ENCODE assay signal across 27 mouse cellular contexts in genomic region chrX:145090360-145090759, GRCm38 (mm10).
"Had no signal": no experiment of that assay in that cellular context is flagged by ENCODE, and none has a peak within 500 bp of the region (broad histone marks: within the 10 kb centered on the region; RNA-seq: fewer than 3 reads in every experiment).

No protein-coding gene starts in this region.

- H3K27me3 ChIP-seq: heart, embryonic 13.5 days; heart, embryonic 15.5 days; hindbrain, embryonic 12.5 days; intestine, embryonic 15.5 days; limb, embryonic 13.5 days; limb, embryonic 15.5 days; liver, embryonic 12.5 days had no signal

- DNase-seq: gastrocnemius, adult 2 months; gastrocnemius, postnatal 10 days; gastrocnemius, postnatal 25 days; heart, adult 11 months; heart, adult 2 months; heart, postnatal 14 days; heart, postnatal 36 days; kidney, adult 18-20 months; kidney, adult 8-10 months; kidney, postnatal 10 days; kidney, postnatal 25 days; kidney, postnatal 4 days had no signal

- H3K9ac ChIP-seq: heart, embryonic 13.5 days; heart, embryonic 15.5 days; hindbrain, embryonic 12.5 days; hindbrain, embryonic 14.5 days; intestine, embryonic 15.5 days; limb, embryonic 13.5 days; limb, embryonic 15.5 days; liver, embryonic 12.5 days; liver, embryonic 14.5 days had no signal

- H3K4me3 ChIP-seq: gastrocnemius, adult 2 months; heart, adult 2 months; heart, embryonic 13.5 days; heart, embryonic 15.5 days; hindbrain, embryonic 10.5 days; hindbrain, embryonic 12.5 days; intestine, embryonic 15.5 days; layer of hippocampus, adult 2 months; left cerebral cortex, adult 2 months; limb, embryonic 13.5 days; limb, embryonic 15.5 days; liver, embryonic 12.5 days had no signal

- H3K27ac ChIP-seq: gastrocnemius, adult 2 months; heart, adult 2 months; heart, embryonic 13.5 days; heart, embryonic 15.5 days; hindbrain, embryonic 10.5 days; hindbrain, embryonic 12.5 days; hindbrain, embryonic 14.5 days; intestine, embryonic 15.5 days; layer of hippocampus, adult 2 months; left cerebral cortex, adult 2 months; limb, embryonic 13.5 days; limb, embryonic 15.5 days; liver, embryonic 12.5 days; liver, embryonic 14.5 days had no signal

- H3K4me1 ChIP-seq: heart, embryonic 13.5 days; heart, embryonic 15.5 days; hindbrain, embryonic 10.5 days; hindbrain, embryonic 12.5 days; intestine, embryonic 15.5 days; limb, embryonic 13.5 days; limb, embryonic 15.5 days; liver, embryonic 12.5 days had no signal

- H3K9me3 ChIP-seq: heart, embryonic 13.5 days; heart, embryonic 15.5 days; hindbrain, embryonic 10.5 days; hindbrain, embryonic 12.5 days; intestine, embryonic 15.5 days; limb, embryonic 13.5 days; limb, embryonic 15.5 days; liver, embryonic 12.5 days had no signal

- H3K36me3 ChIP-seq: heart, embryonic 13.5 days; heart, embryonic 15.5 days; hindbrain, embryonic 10.5 days; hindbrain, embryonic 12.5 days; intestine, embryonic 15.5 days; limb, embryonic 13.5 days; limb, embryonic 15.5 days; liver, embryonic 12.5 days had no signal

- ATAC-seq: hindbrain, embryonic 16.5 days; inflammation-experienced regulatory T-cells, adult 6 months; intestine, embryonic 15.5 days; intestine, postnatal 0 days; liver, embryonic 12.5 days had no signal
